Mouse (Mus musculus): ENCODE measurements around the gene Tmem260.

DNA sequence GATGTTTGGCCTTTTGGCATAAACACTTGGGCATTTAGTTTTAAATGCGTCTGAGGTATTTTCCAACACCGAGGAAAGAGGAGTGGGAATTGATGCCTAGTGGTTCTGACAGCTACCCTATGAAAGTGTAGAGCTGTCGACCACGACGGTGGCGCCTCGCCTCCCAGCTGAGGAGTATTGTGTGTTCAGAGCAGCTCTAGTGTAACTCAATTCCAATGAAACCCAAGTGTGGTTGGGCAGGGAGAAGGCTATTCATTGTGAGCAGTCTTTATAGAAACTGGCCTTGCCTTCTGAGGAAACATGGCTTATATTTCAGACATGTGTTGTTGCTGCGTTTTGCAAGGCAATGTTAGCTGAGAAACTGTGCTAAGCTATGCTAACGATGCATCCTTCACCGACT is 99.2 kb downstream of the Tmem260 start:
- TF ChIP-seq CTCF (IDR thresholded peaks at IDR 0.05): no peak
- TF ChIP-seq POLR2A (IDR thresholded peaks at IDR 0.05; ENCODE audit: insufficient read depth, low read depth, low read length): no peak
